Mouse (Mus musculus): ENCODE measurements at regions not wholly inside any gene's neighbourhood (a gene's known extent, or its start where the extent isn't known, plus 50 kb on each side); places are given as distances from the start of the nearest gene placed in this dataset.

GRCm38 (mm10) chr2:50527425-50527824 is 230.8 kb upstream of the Mmadhc start:
- no peak for ATAC-seq

- no peak for ATAC-seq
Observed at GRCm38 (mm10) chr2:50524838-50525615, 228.4 kb upstream of the Mmadhc start.

- no peak for ATAC-seq
Observed at GRCm38 (mm10) chr2:50520169-50520568, 223.6 kb upstream of the Mmadhc start.

GRCm38 (mm10) chr2:50519129-50519504 is 222.5 kb upstream of the Mmadhc start:
- no peak for ATAC-seq

GRCm38 (mm10) chr2:50518371-50519128 is 221.9 kb upstream of the Mmadhc start:
- no peak for ATAC-seq

GRCm38 (mm10) chr2:50513276-50513675 is 216.7 kb upstream of the Mmadhc start:
- no peak for ATAC-seq

- no peak for ATAC-seq
Observed at GRCm38 (mm10) chr2:50498713-50499112, 202.1 kb upstream of the Mmadhc start.

GRCm38 (mm10) chr2:50496057-50496433 is 199.4 kb upstream of the Mmadhc start:
- no peak for ATAC-seq

GRCm38 (mm10) chr2:50495141-50496056 is 198.8 kb upstream of the Mmadhc start:
- ATAC-seq: no peak

GRCm38 (mm10) chr2:50493597-50494335 is 197.2 kb upstream of the Mmadhc start:
- ATAC-seq: no peak

- ATAC-seq: no peak
Observed at GRCm38 (mm10) chr2:50463799-50464198, 167.2 kb upstream of the Mmadhc start.

- ATAC-seq: no peak
Observed at GRCm38 (mm10) chr2:50462378-50462777, 165.8 kb upstream of the Mmadhc start.

GRCm38 (mm10) chr2:50456654-50457053 is 160.1 kb upstream of the Mmadhc start:
- no peak for ATAC-seq

- no peak for ATAC-seq
Observed at GRCm38 (mm10) chr2:50448117-50448516, 151.5 kb upstream of the Mmadhc start.

GRCm38 (mm10) chr2:50445963-50446485 is 149.4 kb upstream of the Mmadhc start:
- no peak for ATAC-seq

GRCm38 (mm10) chr2:50440333-50440732 is 143.7 kb upstream of the Mmadhc start:
- ATAC-seq: no peak

- ATAC-seq: no peak
Observed at GRCm38 (mm10) chr2:50433166-50433565, 136.6 kb upstream of the Mmadhc start.

GRCm38 (mm10) chr2:50425151-50425550 is 128.6 kb upstream of the Mmadhc start:
- ATAC-seq: no peak

- ATAC-seq: no peak
Observed at GRCm38 (mm10) chr2:50419648-50420047, 123.0 kb upstream of the Mmadhc start.

- no peak for ATAC-seq
Observed at GRCm38 (mm10) chr2:50417643-50418042, 121.0 kb upstream of the Mmadhc start.

- ATAC-seq: no peak
Observed at GRCm38 (mm10) chr2:50417135-50417534, 120.5 kb upstream of the Mmadhc start.

GRCm38 (mm10) chr2:50416056-50416455 is 119.5 kb upstream of the Mmadhc start:
- no peak for ATAC-seq
